Mouse (Mus musculus) stomach, embryonic 15.5 days (tissue): ENCODE results near the gene Trub2. TPM values are rescaled to one million over a fixed set of nuclear protein-coding genes. Genes with fewer than 3 reads are reported as not detected.

ENCODE experiments used
- ATAC-seq: fragments of 200-750 bp; cut with Nextera tagmentation; 2 replicates; pipeline ENCODE4 v1.8.0; 2017; ENCODE audit warnings: low read depth, moderate number of reproducible peaks, moderate TSS enrichment; ENCODE audit not compliant: insufficient read depth, low FRiP score
- H3K27ac ChIP-seq: fragments of 300-500 bp; sonication (generic); 2 replicates; pipeline ENCODE4 v1.5.1; 2015; ENCODE audit warnings: mild to moderate bottlenecking, inconsistent platforms
- H3K27me3 ChIP-seq: fragments of 300-500 bp; sonication (generic); replicated peaks from 2 replicates; pipeline ENCODE4 v1.6.1; 2015; ENCODE audit warnings: inconsistent platforms
- H3K36me3 ChIP-seq: fragments of 300-500 bp; sonication (generic); 2 replicates; pipeline ENCODE4 v1.6.1; 2015; ENCODE audit warnings: inconsistent platforms
- H3K4me1 ChIP-seq: fragments of 300-500 bp; sonication (generic); 2 replicates; pipeline ENCODE4 v1.6.1; 2015; ENCODE audit warnings: inconsistent platforms
- H3K4me2 ChIP-seq: fragments of 300-500 bp; sonication (generic); 2 replicates; pipeline ENCODE4 v1.6.1; 2015; ENCODE audit warnings: mild to moderate bottlenecking, inconsistent platforms
- H3K4me3 ChIP-seq: fragments of 300-500 bp; sonication (generic); replicated peaks from 2 replicates; pipeline ENCODE4 v1.5.1; 2015; ENCODE audit warnings: inconsistent platforms
- H3K9ac ChIP-seq: fragments of 300-500 bp; sonication (generic); 2 replicates; pipeline ENCODE4 v1.6.1; 2015; ENCODE audit warnings: inconsistent platforms
- H3K9me3 ChIP-seq: fragments of 300-500 bp; sonication (generic); 2 replicates; pipeline ENCODE4 v1.6.1; 2016; ENCODE audit warnings: inconsistent platforms
- WGBS: fragments of 180-500 bp; shearing (Covaris S2); methylation state at CpG from one replicate; pipeline ENCODE4 v1.1.7; 2015; 5-methylcytosine and 5-hydroxymethylcytosine counted together
- polyA plus RNA-seq: library from polyadenylated mRNA; unstranded; fragments of >200 nt; fragmentation: Nextera tagmentation; extraction: Ambion mirVana; gene quantifications from 2 replicates; pipeline ENCODE4 v1.2.1, GENCODE M21; 2015

Trub2 gene
- 32.2 and 36.3 TPM in 2 replicates for polyA plus RNA-seq

DNA sequence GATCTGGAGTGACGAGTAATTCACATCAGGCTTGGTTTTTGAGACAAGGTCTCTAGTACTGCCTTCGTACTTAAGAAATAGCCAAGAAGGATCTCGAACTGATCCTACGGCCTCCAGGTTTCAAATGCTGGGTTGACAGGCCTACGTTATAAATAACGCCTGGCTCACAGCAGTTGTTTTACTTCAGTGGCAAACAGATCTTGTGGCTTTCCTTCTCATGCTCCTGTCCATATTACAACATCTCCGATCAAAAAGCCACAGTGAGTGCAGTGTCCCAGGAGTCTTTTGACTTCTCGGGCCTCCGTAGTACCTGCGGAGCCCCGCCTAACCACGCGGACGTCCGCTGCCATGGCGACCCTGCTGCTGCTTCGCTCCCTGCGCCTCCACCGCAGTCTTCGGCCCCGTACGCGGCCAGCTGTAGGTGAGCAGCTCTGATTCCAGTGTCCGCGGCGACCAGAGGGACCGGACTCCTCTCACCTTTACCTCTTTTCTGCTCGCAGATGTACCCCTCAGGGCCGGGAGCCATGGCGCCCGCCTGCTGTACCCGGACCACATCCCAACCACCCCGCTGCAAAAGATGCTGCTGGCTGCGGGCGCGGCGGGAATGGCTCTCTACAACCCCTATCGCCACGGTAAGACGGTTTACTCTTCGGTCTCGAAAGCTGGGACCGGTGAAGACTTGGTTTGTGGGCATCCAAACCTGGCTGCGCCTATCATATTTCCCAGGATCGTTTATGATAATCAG, at the start of gene Trub2:
Gene Trub2 (minus strand): TSS at position 566 of the 745 bp plus-strand sequence.
- Histone ChIP-seq H3K4me2 (peak within 1 kb of the TSS; percentile 87), H3K9ac (peak within 1 kb of the TSS; percentile 54), H3K27ac (peak within 1 kb of the TSS; percentile 73), H3K4me3 (peak within 1 kb of the TSS; percentile 65), H3K27me3 (no peaks in the 10 kb centered on the region), H3K36me3 (peaks cover 31% of the 10 kb centered on the region), H3K9me3 (no peaks in the 10 kb centered on the region), H3K4me1 (peaks cover 16% of the 10 kb centered on the region)
- WGBS, result under 1% methylated on average over 45 of the region's 45 CpGs
- peak; percentile 85 for ATAC-seq

DNA sequence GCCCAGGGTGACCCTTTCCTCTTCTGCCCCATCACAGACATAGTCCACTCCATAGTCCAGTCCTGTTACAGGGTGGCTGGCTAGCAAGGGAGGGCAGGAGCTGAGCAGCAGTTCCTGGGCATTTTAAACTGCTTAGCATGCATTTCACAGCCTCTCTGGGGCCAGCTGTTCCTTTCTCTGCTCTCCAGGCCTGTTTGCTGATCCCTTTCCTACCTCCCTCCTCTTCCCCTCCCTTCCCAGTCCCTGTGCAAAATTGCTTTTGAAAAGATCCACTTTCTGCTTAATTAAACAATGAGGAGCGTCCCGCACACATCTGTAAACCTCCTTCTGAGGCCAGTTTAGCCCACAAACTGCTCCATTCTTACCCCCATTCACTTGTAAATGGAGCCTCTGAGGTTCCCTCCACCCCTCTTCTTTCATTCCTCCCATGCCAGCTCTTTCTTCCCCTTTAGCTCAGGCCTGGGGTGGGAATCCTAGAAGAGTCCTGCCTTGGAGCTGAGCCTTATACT, 47.1 kb upstream of the Trub2 start:
- Histone ChIP-seq H3K9ac (no peak overlapping the region), H3K36me3 (peaks cover 21% of the 10 kb centered on the region; the same call in 1 of the 2 replicates), H3K27me3 (no peaks in the 10 kb centered on the region), H3K4me2 (no peak overlapping the region), H3K9me3 (no peaks in the 10 kb centered on the region), H3K4me3 (no peak overlapping the region), H3K27ac (no peak overlapping the region), H3K4me1 (no peaks in the 10 kb centered on the region)
- 69% methylated on average over 2 of the region's 2 CpGs for WGBS
- ATAC-seq, result no peak

DNA sequence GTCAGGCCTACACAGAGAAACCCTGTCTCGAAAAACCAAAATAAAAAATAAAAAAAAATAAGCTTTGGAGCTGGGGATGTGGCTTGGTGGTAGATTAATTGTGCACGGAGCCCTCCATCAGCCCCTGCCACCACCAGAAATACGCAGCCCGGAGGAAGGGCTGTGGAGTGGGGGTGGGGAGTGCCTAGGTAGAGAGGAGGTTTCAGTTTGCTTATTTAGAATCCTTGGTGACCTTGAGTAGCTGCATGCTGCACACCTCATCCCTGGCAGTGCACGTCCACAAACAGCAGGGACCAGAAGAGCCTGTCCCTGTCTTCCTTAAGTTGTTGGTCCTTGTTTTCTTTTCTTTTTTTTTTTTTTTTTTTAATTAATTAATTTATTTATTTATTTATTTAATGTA, 45.5 kb upstream of the Trub2 start:
- Histone ChIP-seq H3K27me3 (no peaks in the 10 kb centered on the region), H3K4me2 (no peak overlapping the region), H3K4me1 (peaks cover under 1% of the 10 kb centered on the region; the same call in 1 of the 2 replicates), H3K9me3 (no peaks in the 10 kb centered on the region), H3K27ac (no peak overlapping the region), H3K4me3 (no peak overlapping the region), H3K36me3 (peaks cover 23% of the 10 kb centered on the region; the same call in 1 of the 2 replicates), H3K9ac (no peak overlapping the region)
- 90% methylated on average over 5 of the region's 5 CpGs for WGBS
- no peak for ATAC-seq

DNA sequence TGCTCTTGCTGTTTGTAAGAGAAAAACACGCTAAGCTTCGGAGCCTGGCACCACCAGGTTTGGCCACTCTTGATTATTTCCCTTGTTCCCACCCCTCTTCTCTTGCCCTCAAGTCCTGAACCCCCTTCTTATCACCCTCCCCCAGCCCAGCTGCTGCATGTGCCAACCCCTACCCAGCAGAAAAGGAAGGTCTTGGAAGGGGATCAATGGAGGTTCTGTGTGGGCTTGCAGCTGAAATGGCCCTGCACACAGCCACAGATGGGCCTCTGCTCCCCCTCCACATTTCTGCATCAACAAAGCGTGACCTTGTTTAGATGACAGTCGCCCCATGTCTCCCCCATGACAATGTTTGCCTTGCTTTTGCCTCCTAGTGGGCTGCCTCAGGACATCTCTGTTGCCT, 42.8 kb upstream of the Trub2 start:
- Histone ChIP-seq H3K9me3 (no peaks in the 10 kb centered on the region), H3K4me1 (peaks cover 12% of the 10 kb centered on the region), H3K27ac (no peak overlapping the region), H3K27me3 (no peaks in the 10 kb centered on the region), H3K9ac (no peak overlapping the region), H3K4me3 (no peak overlapping the region), H3K36me3 (peaks cover 24% of the 10 kb centered on the region; the same call in 1 of the 2 replicates), H3K4me2 (no peak overlapping the region)
- ATAC-seq, result no peak
- WGBS, result 80% methylated on average over 4 of the region's 4 CpGs

DNA sequence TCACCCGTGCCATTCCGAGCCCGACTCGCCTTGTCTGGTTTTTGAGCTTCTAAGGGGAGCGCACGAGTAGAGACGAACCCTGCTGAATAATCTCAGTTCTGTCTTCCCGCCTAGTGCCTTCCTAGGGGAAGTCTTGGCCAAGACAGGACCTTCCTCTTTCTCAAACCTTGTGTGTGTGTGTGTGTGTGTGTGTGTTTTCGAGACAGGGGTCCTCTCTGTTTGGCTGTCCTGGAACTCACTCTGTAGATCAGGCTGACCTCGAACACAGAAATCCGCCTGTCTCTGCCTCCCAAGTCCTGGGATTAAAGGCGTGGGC, 39.4 kb upstream of the Trub2 start:
- Histone ChIP-seq H3K4me2 (peak overlapping the region; percentile 74), H3K36me3 (0 out of 2 replicates have a peak, but pooled peaks cover 4% of the 10 kb centered on the region), H3K27me3 (no peaks in the 10 kb centered on the region), H3K9me3 (no peaks in the 10 kb centered on the region), H3K4me3 (peak overlapping the region; percentile 87), H3K9ac (peak overlapping the region; percentile 75), H3K4me1 (peaks cover 12% of the 10 kb centered on the region), H3K27ac (peak overlapping the region; percentile 63; the same call in 1 of the 2 replicates)
- 2% methylated on average over 12 of the region's 12 CpGs for WGBS
- ATAC-seq, result no peak

DNA sequence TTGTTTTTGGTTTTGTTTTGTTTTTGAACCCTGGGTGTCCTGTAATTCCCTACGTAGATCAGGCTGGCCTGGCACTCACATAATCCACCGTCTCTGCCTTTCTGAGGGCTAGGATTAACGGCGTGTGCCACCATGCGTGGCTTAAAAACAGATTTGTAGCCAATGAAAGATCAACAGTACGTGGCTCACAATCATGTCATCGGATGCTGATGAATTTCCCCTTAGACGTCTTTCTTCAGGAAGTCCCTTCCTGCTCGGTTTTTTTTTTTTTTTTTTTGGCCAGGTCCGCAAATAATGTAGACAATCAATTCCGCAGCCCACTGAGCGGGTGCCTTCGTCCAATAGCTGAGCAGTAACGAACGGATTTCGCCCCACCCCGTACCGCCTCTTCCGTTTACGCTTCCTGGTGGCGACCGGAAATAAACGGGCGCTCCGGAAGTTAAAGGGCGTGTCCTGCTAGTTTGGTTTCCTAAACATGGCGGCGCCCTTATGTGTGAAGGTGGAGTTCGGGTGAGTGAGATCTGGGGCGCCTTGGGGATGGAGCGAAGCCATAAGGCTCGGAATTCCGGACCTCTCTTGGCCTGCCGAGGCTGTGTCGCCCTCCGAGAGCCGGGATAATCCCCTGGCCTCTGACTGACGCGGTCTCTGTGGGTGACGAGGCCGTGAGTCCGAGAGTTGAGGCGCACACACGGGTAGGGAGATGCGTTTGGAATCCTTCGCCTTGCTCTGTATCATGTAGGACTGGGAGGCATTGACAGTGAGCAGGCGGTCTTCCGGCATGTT, 38.8 kb upstream of the Trub2 start:
- ATAC-seq, result peak; percentile 96
- H3K9me3 ChIP-seq, result no peaks in the 10 kb centered on the region
- whole genome bisulfite sequencing, result under 1% methylated on average over 48 of the region's 48 CpGs
- H3K4me1 ChIP-seq, result peaks cover 12% of the 10 kb centered on the region
- H3K36me3 ChIP-seq, result 0 out of 2 replicates have a peak, but pooled peaks cover 4% of the 10 kb centered on the region
- H3K4me3 ChIP-seq, result peak overlapping the region; percentile 87
- H3K27ac ChIP-seq, result peak overlapping the region; percentile 90
- H3K27me3 ChIP-seq, result no peaks in the 10 kb centered on the region
- peak overlapping the region; percentile 74 for H3K4me2 ChIP-seq
- peak overlapping the region; percentile 75 for H3K9ac ChIP-seq

DNA sequence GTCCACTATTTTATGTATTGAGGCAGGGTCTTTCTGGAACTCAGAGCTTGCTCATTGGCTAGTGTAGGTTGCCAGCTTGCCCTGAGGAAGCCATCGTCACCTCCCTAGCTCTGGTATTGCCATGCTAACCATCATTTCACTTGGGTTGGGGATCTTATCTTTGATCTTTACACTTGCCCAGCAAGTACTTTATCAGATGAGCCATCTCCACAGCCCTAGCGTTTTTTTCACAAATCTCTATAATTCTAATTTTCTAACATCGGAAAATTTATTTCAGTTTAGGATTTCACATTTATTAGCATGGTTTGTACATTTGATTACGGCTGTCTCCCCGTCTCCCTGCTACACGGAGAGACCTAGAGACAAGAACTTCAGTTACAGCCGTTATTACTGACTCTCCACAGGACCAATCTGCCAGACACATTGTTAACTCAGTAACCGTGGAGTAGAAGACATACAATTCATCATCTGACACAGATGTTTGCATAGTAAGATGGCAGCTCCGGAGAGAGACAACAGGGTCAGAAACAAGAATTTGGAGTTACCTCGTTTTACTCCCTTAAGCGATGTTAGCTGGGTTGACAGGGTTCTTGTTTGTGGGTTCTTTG, 38.1 kb upstream of the Trub2 start:
- peak overlapping the region; percentile 70 for H3K4me2 ChIP-seq
- no peak for ATAC-seq
- peaks cover 12% of the 10 kb centered on the region for H3K4me1 ChIP-seq
- H3K36me3 ChIP-seq, result 0 out of 2 replicates have a peak, but pooled peaks cover 4% of the 10 kb centered on the region
- H3K9ac ChIP-seq, result peak overlapping the region; percentile 55
- WGBS, result 7% methylated on average over 11 of the region's 11 CpGs
- H3K27ac ChIP-seq, result peak overlapping the region; percentile 90
- H3K4me3 ChIP-seq, result peak overlapping the region; percentile 87
- no peaks in the 10 kb centered on the region for H3K27me3 ChIP-seq
- no peaks in the 10 kb centered on the region for H3K9me3 ChIP-seq

DNA sequence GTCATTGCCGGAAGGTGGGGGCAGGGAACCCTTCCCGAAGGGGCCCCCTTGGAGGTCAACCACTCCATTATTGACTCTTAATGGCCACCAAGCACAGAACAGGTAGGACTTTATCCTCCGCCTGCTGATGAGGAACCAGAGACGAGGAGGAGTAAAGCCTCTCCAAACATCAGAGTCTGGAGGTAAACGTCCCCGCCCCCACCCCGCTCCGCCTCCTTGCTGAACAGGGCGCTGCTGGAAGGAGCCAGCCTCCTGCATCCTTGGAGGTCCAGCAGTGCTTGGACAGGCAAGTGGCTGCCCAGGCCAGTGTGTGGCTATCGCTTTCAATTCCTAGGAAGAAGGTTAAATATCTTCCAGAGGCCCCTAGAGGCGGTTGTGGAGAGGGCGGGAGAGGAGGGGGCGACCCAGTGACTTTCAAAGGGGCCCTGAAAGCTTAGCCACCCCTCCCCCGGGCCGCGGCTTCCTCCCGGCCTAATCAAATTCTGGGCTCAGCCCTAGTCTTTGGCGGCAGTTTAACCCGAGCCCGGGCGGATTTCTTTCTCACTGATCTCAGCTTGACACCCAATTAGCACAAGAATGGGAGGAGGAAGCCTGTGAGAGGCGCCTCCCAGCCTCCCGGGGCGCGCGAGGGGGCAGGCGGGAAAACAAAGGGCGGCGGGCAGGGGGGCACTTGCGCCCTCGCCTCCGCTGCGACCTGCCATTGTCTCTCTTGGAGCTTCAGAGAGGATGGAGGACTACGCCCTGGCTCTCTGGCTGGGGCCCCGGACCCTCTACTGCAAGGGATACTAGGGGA, 31.9 kb upstream of the Trub2 start, which contains the start of gene Urm1:
Gene Urm1 (plus strand): TSS at position 51 of the 793 bp plus-strand sequence.
- peak within 1 kb of the TSS; percentile 92 for H3K27ac ChIP-seq
- peak within 1 kb of the TSS; percentile 79 for H3K4me2 ChIP-seq
- peaks cover 14% of the 10 kb centered on the region for H3K4me1 ChIP-seq
- no peaks in the 10 kb centered on the region for H3K9me3 ChIP-seq
- H3K27me3 ChIP-seq, result no peaks in the 10 kb centered on the region
- peak; percentile 69 for ATAC-seq
- H3K4me3 ChIP-seq, result peak within 1 kb of the TSS; percentile 47
- H3K9ac ChIP-seq, result peak within 1 kb of the TSS; percentile 45; the same call in 1 of the 2 replicates
- WGBS, result 1% methylated on average over 34 of the region's 35 CpGs
- peaks cover 5% of the 10 kb centered on the region; the same call in 1 of the 2 replicates for H3K36me3 ChIP-seq

DNA sequence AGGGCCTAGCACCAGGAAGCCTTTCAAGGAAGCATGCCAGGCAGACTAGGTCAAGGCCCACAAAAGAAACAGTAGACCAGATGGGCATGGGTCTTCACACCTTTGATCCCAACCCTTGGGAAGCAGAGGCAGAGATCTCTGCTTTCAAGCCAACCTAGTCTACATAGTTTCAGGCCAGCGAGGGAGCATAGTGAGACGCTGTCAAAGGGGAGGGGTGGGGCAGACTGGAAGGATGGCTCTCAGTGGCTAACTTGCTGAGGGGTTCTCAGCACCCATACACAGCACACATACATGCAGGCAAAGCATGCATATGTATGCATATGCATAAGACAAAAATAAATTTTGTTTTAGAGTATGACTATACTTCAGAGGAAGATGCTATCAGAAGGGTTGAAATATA, 31.1 kb upstream of the Trub2 start:
- WGBS, result 27% methylated on average over 2 of the region's 2 CpGs
- Histone ChIP-seq H3K9ac (no peak overlapping the region), H3K4me3 (no peak overlapping the region), H3K27ac (peak overlapping the region; percentile 5; the same call in 1 of the 2 replicates), H3K27me3 (no peaks in the 10 kb centered on the region), H3K36me3 (peaks cover 7% of the 10 kb centered on the region), H3K9me3 (no peaks in the 10 kb centered on the region), H3K4me2 (peak overlapping the region; percentile 79), H3K4me1 (peaks cover 14% of the 10 kb centered on the region)
- ATAC-seq, result no peak

DNA sequence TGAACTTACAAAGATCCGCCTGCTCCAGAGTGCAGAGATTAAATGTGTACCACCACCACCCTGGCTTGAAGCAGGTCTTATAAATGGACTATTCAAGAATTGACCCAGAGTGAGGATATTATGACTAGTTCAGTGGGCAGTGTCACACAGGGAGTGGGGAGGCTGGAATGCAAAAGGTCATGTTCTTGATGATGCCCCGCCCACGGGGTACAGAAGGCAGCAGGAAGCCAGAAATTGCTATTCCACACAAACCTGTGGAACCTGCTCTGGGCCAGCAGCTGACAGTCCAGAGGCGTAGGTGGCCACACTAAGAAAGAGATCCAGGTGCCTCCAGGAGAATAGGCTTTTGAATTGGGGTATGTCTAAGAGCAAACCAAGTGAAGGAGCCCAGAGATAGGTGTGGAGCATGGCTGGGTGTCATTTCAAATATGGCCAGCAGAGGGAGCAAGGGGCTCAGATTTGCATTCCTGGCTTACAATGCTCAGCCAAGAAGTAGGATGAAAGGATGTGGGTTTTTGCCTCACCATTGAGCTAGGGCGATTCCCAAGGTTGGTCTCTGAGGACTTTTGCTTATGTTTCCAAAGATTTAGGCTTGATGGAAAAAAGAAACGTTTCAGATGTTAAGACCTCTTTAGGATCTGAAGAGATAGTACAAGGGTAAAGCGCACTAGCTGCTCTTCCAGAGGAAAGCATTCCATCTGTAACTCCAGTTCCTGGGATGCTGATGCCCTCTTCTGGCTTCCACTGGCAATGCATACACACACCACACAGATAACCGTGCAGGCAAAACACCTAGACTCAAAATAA, 29.3 kb upstream of the Trub2 start:
- ATAC-seq, result peak; percentile 71
- 31% methylated on average over 8 of the region's 8 CpGs for WGBS
- Histone ChIP-seq H3K4me2 (peak overlapping the region; percentile 40; the same call in 1 of the 2 replicates), H3K9ac (no peak overlapping the region), H3K36me3 (peaks cover 17% of the 10 kb centered on the region), H3K4me1 (peaks cover 14% of the 10 kb centered on the region), H3K27ac (peak overlapping the region; percentile 44; the same call in 1 of the 2 replicates), H3K9me3 (no peaks in the 10 kb centered on the region), H3K27me3 (no peaks in the 10 kb centered on the region), H3K4me3 (no peak overlapping the region)
